Mouse (Mus musculus): ENCODE results near the gene Galp.
"Not testable (repeated sequence)": the region's sequence is repeated elsewhere in the genome, so short reads cannot be mapped to it uniquely, and the experiment has no call there.

Gene Galp

DNA sequence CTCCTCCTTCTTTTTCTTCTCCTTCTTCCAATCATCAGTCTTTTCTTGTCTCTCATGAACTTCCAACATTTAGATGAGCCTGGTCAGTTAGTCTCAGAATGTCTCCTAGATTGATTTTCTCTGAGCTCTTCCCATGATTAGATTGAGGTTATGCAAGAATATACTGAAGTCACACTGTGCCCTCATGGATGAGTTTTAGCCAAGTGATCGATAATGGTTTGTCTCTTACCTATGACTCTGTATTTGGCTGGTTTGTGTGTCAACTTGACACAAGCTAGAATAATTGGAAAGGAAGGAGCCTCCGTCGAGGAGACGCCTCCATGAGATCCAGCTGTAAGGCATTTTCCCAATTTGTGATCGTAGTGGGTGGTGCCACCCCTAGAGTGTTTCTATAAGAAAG is 57.6 kb downstream of the Galp start:
- DNase-seq (ENCODE audit: low spot score in 2 of 2), result no peak

DNA sequence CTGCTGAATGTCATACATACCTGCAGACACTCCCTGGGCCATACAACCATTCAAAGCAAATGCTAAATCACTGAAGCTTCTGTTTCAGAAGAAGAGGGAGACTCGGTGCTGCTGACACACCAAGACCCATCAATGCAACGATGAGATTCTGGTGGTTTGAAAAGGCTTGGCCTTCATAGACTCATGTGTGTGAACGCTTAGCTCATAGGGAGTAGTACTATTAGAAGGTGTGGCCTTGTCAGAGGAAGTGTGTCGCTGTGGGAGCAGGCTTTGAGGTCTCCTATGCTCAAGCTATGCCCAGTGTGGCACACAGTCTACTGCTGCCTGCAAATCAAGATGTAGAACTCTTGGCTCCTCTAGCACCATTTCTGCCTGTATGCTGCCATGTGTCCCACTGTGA is 60.5 kb downstream of the Galp start:
- DNase-seq (ENCODE audit: low spot score in 2 of 2), result no peak

DNA sequence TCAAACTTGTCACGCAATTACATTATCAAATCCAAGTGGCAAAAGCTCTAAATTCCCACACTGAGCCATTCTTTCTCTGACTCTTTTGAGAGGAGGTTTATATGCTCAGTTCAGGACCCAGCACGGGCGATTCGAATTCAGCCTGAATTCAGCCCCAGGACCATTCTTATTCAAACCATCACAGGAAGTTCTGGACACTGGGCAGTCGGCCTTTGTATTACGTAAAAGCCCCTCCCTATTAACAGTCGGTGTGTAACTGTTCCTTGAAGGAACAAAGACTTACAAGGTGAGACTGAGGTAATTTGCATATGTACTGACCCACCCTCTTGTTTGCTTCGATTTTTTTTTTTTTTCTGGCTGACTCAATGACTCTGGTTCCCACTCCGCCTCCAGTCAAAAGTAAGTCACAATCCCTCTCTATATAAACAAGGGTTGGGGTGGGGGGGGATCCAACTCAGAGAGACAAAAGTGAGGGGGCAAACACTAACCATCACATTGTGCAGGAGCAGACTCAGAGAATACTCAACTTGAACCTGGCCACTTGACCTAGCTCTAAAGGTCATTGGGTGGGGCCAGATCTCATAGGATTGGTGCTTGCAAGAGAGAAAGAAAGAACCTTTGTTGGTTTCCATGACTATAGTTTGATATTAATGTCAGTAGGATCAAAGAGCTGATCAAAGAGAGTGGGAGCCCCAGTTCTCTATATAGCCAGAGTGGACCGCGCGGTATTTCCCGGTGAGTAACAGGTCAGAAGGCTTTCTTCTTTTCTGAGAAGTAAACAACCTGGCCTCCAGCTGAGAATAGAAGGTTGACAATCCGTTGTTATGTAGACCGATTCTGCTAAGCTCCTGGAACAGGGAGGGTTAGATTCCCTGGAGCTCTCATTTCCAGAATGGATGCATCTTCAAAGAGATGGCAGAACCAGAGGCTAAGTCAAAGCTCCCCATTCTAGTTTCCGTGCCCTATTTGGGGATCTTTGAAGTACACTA is 61.6 kb downstream of the Galp start:
- DNase-seq (ENCODE audit: low spot score in 2 of 2), result no peak

DNA sequence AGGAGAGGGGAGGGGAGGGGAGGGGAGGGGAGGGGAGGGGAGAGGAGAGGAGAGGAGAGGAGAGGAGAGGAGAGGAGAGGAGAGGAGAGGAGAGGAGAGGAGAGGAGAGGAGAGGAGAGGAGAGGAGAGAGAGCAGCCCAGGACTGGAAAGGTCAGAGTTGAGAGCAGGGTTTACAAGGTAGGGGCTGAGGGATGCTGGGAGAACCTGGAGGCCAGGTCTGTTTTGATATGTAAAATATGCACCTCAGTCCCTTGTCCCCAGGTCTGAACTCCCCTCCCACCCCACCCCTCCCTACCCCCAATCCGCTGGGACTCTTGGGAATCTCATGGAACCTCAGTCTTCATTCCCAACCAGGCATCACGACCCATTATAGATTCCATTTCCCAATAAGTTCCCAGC is 63.1 kb downstream of the Galp start:
- DNase-seq (ENCODE audit: low spot score in 2 of 2), result not testable (repeated sequence)

- no peak for DNase-seq (ENCODE audit: low spot score in 2 of 2)
Measured at GRCm38 (mm10) chr7:6262120-6262519, 65.2 kb downstream of the Galp start.

GRCm38 (mm10) chr7:6262984-6263383 is 66.1 kb downstream of the Galp start:
- no peak for DNase-seq (ENCODE audit: low spot score in 2 of 2)

DNA sequence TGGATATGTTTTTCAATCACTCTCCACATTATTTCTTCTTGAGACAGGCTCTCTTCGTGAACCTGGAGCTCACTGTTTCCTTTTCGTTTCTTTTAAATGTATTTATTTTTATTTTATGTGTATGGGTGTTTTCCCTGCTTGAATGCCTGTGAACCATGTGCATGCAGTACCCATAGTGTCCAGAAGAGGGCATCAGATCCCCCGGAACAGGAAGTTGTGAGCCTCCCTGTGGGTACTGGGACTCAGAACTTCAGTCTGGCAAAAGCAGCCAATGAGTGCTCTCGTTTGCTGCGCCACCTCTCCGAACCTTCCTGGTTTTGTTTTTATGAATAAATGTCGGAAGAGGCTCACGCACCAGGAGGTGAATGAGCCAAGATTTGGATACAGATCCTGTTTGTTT is 68.8 kb downstream of the Galp start:
- DNase-seq (ENCODE audit: low spot score in 2 of 2), result peak; percentile 27 to 57
